Mouse (Mus musculus) liver, adult 2 months (tissue): ENCODE measurements around the gene 5730455P16Rik. TPM values are rescaled to one million over a fixed set of nuclear protein-coding genes. Genes with fewer than 3 reads are reported as not detected.
"Not testable (repeated sequence)": the region's sequence is repeated elsewhere in the genome, so short reads cannot be mapped to it uniquely, and the experiment has no call there.

ENCODE experiments used
- DNase-seq: peaks from one replicate; pipeline ENCODE4 v3.0.0-alpha.2; 2011; ENCODE audit warnings: low read depth, low spot score; ENCODE audit errors: extremely low read depth
- H3K27ac ChIP-seq: fragments of 200-500 bp; replicated peaks from 2 replicates; pipeline ENCODE4 v1.5.1; 2012; ENCODE audit warnings: low read depth, mild to moderate bottlenecking, control low read depth, inconsistent platforms, low read length; ENCODE audit not compliant: insufficient read depth
- H3K27me3 ChIP-seq: fragments of 200-500 bp; 2 replicates; pipeline ENCODE4 v1.6.1; 2012; ENCODE audit warnings: mild to moderate bottlenecking, moderate library complexity, low read length, inconsistent platforms; ENCODE audit not compliant: control insufficient read depth, insufficient read depth
- H3K36me3 ChIP-seq: fragments of 200-500 bp; 2 replicates; pipeline ENCODE4 v1.6.1; 2012; ENCODE audit warnings: low read length, inconsistent platforms; ENCODE audit not compliant: control insufficient read depth, insufficient read depth
- H3K4me1 ChIP-seq: fragments of 200-500 bp; 2 replicates; pipeline ENCODE4 v1.6.1; 2011; ENCODE audit warnings: low read length; ENCODE audit not compliant: control insufficient read depth, insufficient read depth
- H3K4me3 ChIP-seq: fragments of 200-500 bp; 2 replicates; pipeline ENCODE4 v1.5.1; 2011; ENCODE audit warnings: low read depth, mild to moderate bottlenecking, control low read depth, low read length, moderate library complexity; ENCODE audit not compliant: insufficient read depth
- H3K79me2 ChIP-seq: fragments of 200-500 bp; 2 replicates; pipeline ENCODE4 v1.6.1; 2012; ENCODE audit warnings: inconsistent platforms, mild to moderate bottlenecking, low read length, moderate library complexity; ENCODE audit not compliant: control insufficient read depth, insufficient read depth
- H3K9ac ChIP-seq: fragments of 200-500 bp; 2 replicates; pipeline ENCODE4 v1.6.1; 2012; ENCODE audit warnings: low read depth, mild to moderate bottlenecking, control low read depth, inconsistent platforms, low read length
- CTCF ChIP-seq: fragments of 200-500 bp; IDR thresholded peaks from 2 replicates; pipeline ENCODE4 v1.5.1; 2011; ENCODE audit warnings: low read depth, low read length, control low read depth
- POLR2A ChIP-seq: fragments of 200-500 bp; IDR thresholded peaks from 2 replicates; pipeline ENCODE4 v1.6.1; 2011; ENCODE audit warnings: low read length, control low read depth; ENCODE audit not compliant: insufficient read depth; ENCODE audit errors: extremely low read depth
- WGBS: fragments of 180-500 bp; shearing (Covaris S2); methylation state at CpG from one replicate; pipeline ENCODE4 v1.1.7; 2018; 5-methylcytosine and 5-hydroxymethylcytosine counted together
- polyA plus RNA-seq: library from polyadenylated mRNA; depleted of rRNA; stranded (reverse); fragments of >200 nt; gene quantifications from 2 replicates; pipeline ENCODE4 v1.2.3, GENCODE M21; 2012
- total RNA-seq: library from RNA; depleted of rRNA; stranded (reverse); fragments of >200 nt; gene quantifications from 2 replicates; pipeline ENCODE4 v1.2.3, GENCODE M21; 2014

Gene 5730455P16Rik
- total and polyA plus RNA-seq, 2 experiments: 2.1 to 11.8 TPM

- Histone ChIP-seq H3K27me3 (no peaks in the 10 kb centered on the region), H3K79me2 (no peaks in the 10 kb centered on the region), H3K36me3 (peaks cover 2% of the 10 kb centered on the region; the same call in 1 of the 2 replicates), H3K27ac (no peak overlapping the region), H3K9ac (no peak overlapping the region), H3K4me3 (no peak overlapping the region), H3K4me1 (no peaks in the 10 kb centered on the region)
- no peak for DNase-seq
- TF ChIP-seq CTCF (no peak), POLR2A (no peak)
- 78% methylated on average over 2 of the region's 2 CpGs for WGBS
Observed at GRCm38 (mm10) chr11:80420202-80420984, 42.6 kb upstream of the 5730455P16Rik start.

- TF ChIP-seq POLR2A (no peak), CTCF (no peak)
- WGBS: 94% methylated on average over 1 of the region's 1 CpGs
- DNase-seq: no peak
Observed at GRCm38 (mm10) chr11:80419743-80420142, 41.9 kb upstream of the 5730455P16Rik start.

GRCm38 (mm10) chr11:80417085-80417484, 39.3 kb upstream of the 5730455P16Rik start:
- Histone ChIP-seq H3K79me2 (no peaks in the 10 kb centered on the region), H3K9ac (no peak overlapping the region), H3K27ac (no peak overlapping the region), H3K27me3 (no peaks in the 10 kb centered on the region), H3K4me3 (no peak overlapping the region), H3K36me3 (peaks cover 2% of the 10 kb centered on the region; the same call in 1 of the 2 replicates), H3K4me1 (no peaks in the 10 kb centered on the region)
- DNase-seq: no peak
- TF ChIP-seq CTCF: no peak
- TF ChIP-seq POLR2A: no peak
- WGBS: 81% methylated on average over 5 of the region's 5 CpGs

More at GRCm38 (mm10) chr11:80419743-80420142, 41.9 kb upstream of the 5730455P16Rik start:
- peaks cover 2% of the 10 kb centered on the region; the same call in 1 of the 2 replicates for H3K36me3 ChIP-seq
- no peaks in the 10 kb centered on the region for H3K27me3 ChIP-seq
- no peaks in the 10 kb centered on the region for H3K4me1 ChIP-seq
- H3K9ac ChIP-seq: no peak overlapping the region
- H3K79me2 ChIP-seq: no peaks in the 10 kb centered on the region
- H3K4me3 ChIP-seq: no peak overlapping the region
- no peak overlapping the region for H3K27ac ChIP-seq

- Histone ChIP-seq H3K36me3 (peaks cover 39% of the 10 kb centered on the region), H3K9ac (no peak overlapping the region), H3K27me3 (no peaks in the 10 kb centered on the region), H3K4me3 (no peak overlapping the region), H3K4me1 (no peaks in the 10 kb centered on the region), H3K27ac (no peak overlapping the region), H3K79me2 (no peaks in the 10 kb centered on the region)
- DNase-seq: no peak
- 89% methylated on average over 2 of the region's 2 CpGs for WGBS
- TF ChIP-seq CTCF (no peak), POLR2A (no peak)
Observed at GRCm38 (mm10) chr11:80410377-80410776, 32.5 kb upstream of the 5730455P16Rik start.

- not testable (repeated sequence) for H3K9ac ChIP-seq
- H3K36me3 ChIP-seq: peaks cover 56% of the 10 kb centered on the region
- 91% methylated on average over 6 of the region's 6 CpGs for WGBS
Observed at GRCm38 (mm10) chr11:80407878-80408277, 30.0 kb upstream of the 5730455P16Rik start.

GRCm38 (mm10) chr11:80396617-80397016, 18.8 kb upstream of the 5730455P16Rik start:
- no peaks in the 10 kb centered on the region for H3K27me3 ChIP-seq
- H3K4me1 ChIP-seq: no peaks in the 10 kb centered on the region; the same call in 1 of the 2 replicates
- peaks cover 7% of the 10 kb centered on the region; the same call in 1 of the 2 replicates for H3K79me2 ChIP-seq
- TF ChIP-seq POLR2A (no peak), CTCF (no peak)
- no peak overlapping the region for H3K9ac ChIP-seq
- DNase-seq: no peak
- no peak overlapping the region for H3K27ac ChIP-seq
- H3K36me3 ChIP-seq: peaks cover 68% of the 10 kb centered on the region
- 91% methylated on average over 4 of the region's 4 CpGs for WGBS
- no peak overlapping the region for H3K4me3 ChIP-seq

More at GRCm38 (mm10) chr11:80407878-80408277, 30.0 kb upstream of the 5730455P16Rik start:
- not testable (repeated sequence) for H3K4me3 ChIP-seq, H3K79me2 ChIP-seq, H3K4me1 ChIP-seq, H3K27ac ChIP-seq, H3K27me3 ChIP-seq, DNase-seq
